Mouse (Mus musculus): ENCODE results near the gene Dab1.

Dab1 gene

GRCm38 (mm10) chr4:103974536-103974935 lies 355.4 kb downstream of the Dab1 start:
- DNase-seq (ENCODE audit: low spot score), result no peak

GRCm38 (mm10) chr4:103974946-103975345 lies 355.8 kb downstream of the Dab1 start:
- no peak for DNase-seq (ENCODE audit: low spot score)

- no peak for DNase-seq (ENCODE audit: low spot score)
Measured at GRCm38 (mm10) chr4:103993884-103994283, 374.7 kb downstream of the Dab1 start.

GRCm38 (mm10) chr4:103994406-103994805 lies 375.2 kb downstream of the Dab1 start:
- no peak for DNase-seq (ENCODE audit: low spot score)

GRCm38 (mm10) chr4:104008406-104008805 lies 389.2 kb downstream of the Dab1 start:
- DNase-seq (ENCODE audit: low spot score), result no peak

- no peak for DNase-seq (ENCODE audit: low spot score)
Measured at GRCm38 (mm10) chr4:104011683-104012082, 392.5 kb downstream of the Dab1 start.

GRCm38 (mm10) chr4:104012150-104012549 lies 393.0 kb downstream of the Dab1 start:
- DNase-seq (ENCODE audit: low spot score), result no peak

- no peak for DNase-seq (ENCODE audit: low spot score)
Measured at GRCm38 (mm10) chr4:104025117-104025694, 406.0 kb downstream of the Dab1 start.

GRCm38 (mm10) chr4:104026834-104027233 lies 407.7 kb downstream of the Dab1 start:
- DNase-seq (ENCODE audit: low spot score), result no peak

- no peak for DNase-seq (ENCODE audit: low spot score)
Measured at GRCm38 (mm10) chr4:104027239-104027638, 408.1 kb downstream of the Dab1 start.

GRCm38 (mm10) chr4:104036091-104036490 lies 416.9 kb downstream of the Dab1 start:
- no peak for DNase-seq (ENCODE audit: low spot score)

GRCm38 (mm10) chr4:104039588-104039987 lies 420.4 kb downstream of the Dab1 start:
- DNase-seq (ENCODE audit: low spot score), result no peak

- DNase-seq (ENCODE audit: low spot score), result no peak
Measured at GRCm38 (mm10) chr4:104043441-104043840, 424.3 kb downstream of the Dab1 start.

- no peak for DNase-seq (ENCODE audit: low spot score)
Measured at GRCm38 (mm10) chr4:104044634-104045033, 425.5 kb downstream of the Dab1 start.

GRCm38 (mm10) chr4:104047966-104048804 lies 429.0 kb downstream of the Dab1 start:
- no peak for DNase-seq (ENCODE audit: low spot score)

- no peak for DNase-seq (ENCODE audit: low spot score)
Measured at GRCm38 (mm10) chr4:104057116-104057515, 438.0 kb downstream of the Dab1 start.

GRCm38 (mm10) chr4:104059569-104059968 lies 440.4 kb downstream of the Dab1 start:
- DNase-seq (ENCODE audit: low spot score), result no peak

GRCm38 (mm10) chr4:104062356-104062755 lies 443.2 kb downstream of the Dab1 start:
- DNase-seq (ENCODE audit: low spot score), result no peak

- no peak for DNase-seq (ENCODE audit: low spot score)
Measured at GRCm38 (mm10) chr4:104066901-104067300, 447.7 kb downstream of the Dab1 start.

GRCm38 (mm10) chr4:104067748-104068147 lies 448.6 kb downstream of the Dab1 start:
- DNase-seq (ENCODE audit: low spot score), result no peak

GRCm38 (mm10) chr4:104071296-104071695 lies 452.1 kb downstream of the Dab1 start:
- DNase-seq (ENCODE audit: low spot score), result no peak

GRCm38 (mm10) chr4:104073920-104074459 lies 454.8 kb downstream of the Dab1 start:
- no peak for DNase-seq (ENCODE audit: low spot score)

GRCm38 (mm10) chr4:104077771-104078170 lies 458.6 kb downstream of the Dab1 start:
- DNase-seq (ENCODE audit: low spot score), result no peak
